Mouse (Mus musculus): ENCODE measurements around the gene Gm10663. TPM values are rescaled to one million over a fixed set of nuclear protein-coding genes. Genes with fewer than 3 reads are reported as not detected.

The Gm10663 gene
- polyA plus RNA-seq (2015; fragmentation: Nextera tagmentation; extraction: Ambion mirVana): not detected in 2 replicates

GRCm38 (mm10) chr8:65074733-65075132 is at the start of gene Gm10663:
Gene Gm10663, plus strand, starts transcription at chr8:65075033.

GRCm38 (mm10) chr8:65037117-65037533 is 37.7 kb upstream of the Gm10663 start, which contains the start of gene Apela:
Gene Apela, minus strand, starts transcription at chr8:65037336.

Small RNA genes lying within 50 kb of the gene (microRNA-seq; reads per million reads assigned to microRNA genes)
- gene Gm24333: not detected

Other genes with a start within 250 kb of the Gm10663 start
- 8.6 and 9.8 TPM in 2 replicates for gene Klhl2, start 225.0 kb upstream of the Gm10663 start, polyA plus RNA-seq (2015; fragmentation: Nextera tagmentation; extraction: Ambion mirVana)
- 19.8 and 23.3 TPM in 2 replicates for gene Tmem192, start 127.8 kb upstream of the Gm10663 start, polyA plus RNA-seq (2015; fragmentation: Nextera tagmentation; extraction: Ambion mirVana)
- not detected in 2 replicates for gene Trim75, start 87.2 kb upstream of the Gm10663 start, polyA plus RNA-seq (2015; fragmentation: Nextera tagmentation; extraction: Ambion mirVana)
- not detected in 2 replicates for gene Trim61, start 56.5 kb upstream of the Gm10663 start, polyA plus RNA-seq (2015; fragmentation: Nextera tagmentation; extraction: Ambion mirVana)
- gene Trim60, start 56.4 kb upstream of the Gm10663 start, polyA plus RNA-seq (2015; fragmentation: Nextera tagmentation; extraction: Ambion mirVana): not detected in 2 replicates
- gene Apela, start 37.7 kb upstream of the Gm10663 start, polyA plus RNA-seq (2015; fragmentation: Nextera tagmentation; extraction: Ambion mirVana): 1.7 and 3.0 TPM in 2 replicates
- 0.13 and 0.17 TPM in 2 replicates for gene BC030870, start 54.5 kb downstream of the Gm10663 start, polyA plus RNA-seq (2015; fragmentation: Nextera tagmentation; extraction: Ambion mirVana)

All from urinary bladder, postnatal 0 days (tissue).